Mouse (Mus musculus): ENCODE measurements around the gene Vps41.

The Vps41 gene

DNA sequence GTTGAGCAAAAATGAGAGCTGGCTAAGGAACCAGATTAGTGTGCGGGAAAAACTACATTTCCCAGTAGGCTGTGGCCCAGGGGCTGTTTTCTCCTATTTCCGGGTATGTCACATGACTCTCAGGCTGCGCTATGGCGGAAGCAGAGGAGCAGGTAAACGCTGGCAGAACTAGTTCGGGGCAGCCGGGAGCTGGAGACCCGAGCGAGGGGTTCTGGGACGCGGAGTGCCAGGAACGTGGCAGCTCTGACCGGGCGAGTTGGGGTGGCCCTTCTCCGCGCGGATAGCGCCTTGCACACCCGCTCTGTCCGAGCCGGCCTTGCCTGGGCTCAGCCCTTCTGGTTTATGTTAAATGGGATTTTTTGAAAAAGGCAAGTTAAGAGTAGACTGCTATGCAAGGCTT, at the start of gene Vps41:
TSS of gene Vps41 (plus strand) at position 102 of the 400 bp plus-strand sequence.
- DNase-seq (ENCODE audit: extremely low read depth, low read depth): peak; percentile 70

DNA sequence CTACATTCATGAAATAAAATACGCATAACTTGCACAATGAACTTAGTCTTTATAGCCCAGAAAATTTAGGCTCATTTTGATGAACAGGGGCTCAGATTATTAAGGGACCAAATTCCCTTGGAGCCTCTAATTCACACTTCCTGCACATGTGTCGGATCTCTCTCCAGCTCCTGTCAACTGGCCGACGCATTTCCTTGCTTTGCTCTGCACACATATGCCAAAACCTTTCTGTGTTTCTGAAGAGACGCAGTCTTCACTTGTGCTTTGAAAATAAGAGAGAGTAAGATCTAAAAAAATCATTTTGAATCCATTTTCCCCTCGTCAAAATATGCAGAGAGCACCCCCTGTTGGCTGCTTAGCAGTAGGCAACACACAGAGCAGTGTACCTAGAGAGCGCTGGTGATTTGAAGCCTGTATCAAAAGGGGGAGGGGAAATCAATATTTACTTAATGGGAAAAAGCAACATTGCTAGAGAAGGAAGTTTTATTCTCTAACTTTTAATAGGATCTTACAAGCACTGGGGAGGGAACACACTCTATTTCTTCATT, 18.5 kb upstream of the Vps41 start:
- DNase-seq (ENCODE audit: extremely low read depth, low read depth): no peak

DNA sequence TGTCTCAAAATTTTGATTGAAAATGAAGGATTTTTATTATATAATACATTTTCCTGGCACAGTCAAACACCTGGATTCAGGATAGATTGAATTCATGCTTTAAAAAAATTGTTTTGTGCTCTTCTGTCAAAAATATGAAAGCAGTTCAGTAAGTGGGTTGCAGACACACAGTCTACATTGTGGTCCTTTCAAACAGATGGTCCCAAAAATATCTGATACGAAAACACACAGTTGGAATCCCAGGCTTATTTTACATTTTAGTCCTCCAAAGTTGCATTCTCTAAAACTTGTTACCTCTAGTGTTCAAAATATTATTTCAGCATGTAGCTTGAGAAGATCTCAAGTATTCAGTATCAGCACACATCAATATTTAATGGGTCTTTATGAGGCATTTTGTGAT, 5.4 kb upstream of the Vps41 start:
- DNase-seq (ENCODE audit: extremely low read depth, low read depth): no peak

DNA sequence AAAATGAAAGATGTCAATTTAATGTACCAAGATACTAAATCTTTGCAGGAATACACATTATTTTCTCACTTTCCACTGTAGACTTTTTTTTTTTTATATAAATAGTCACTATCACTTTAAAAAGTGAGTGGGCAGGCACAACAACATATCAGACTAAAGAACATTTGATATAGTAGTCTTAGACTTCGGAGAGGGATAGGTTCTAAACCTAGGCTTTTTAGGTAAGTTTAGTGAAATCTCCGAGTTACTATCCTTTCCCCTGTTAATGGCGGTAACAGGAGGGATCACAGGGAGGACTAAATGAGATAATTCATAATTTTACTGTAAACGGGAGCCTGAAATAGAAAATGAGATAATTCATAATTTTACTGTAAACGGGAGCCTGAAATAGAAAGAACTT, 379 bp upstream of the Vps41 start:
- no peak for DNase-seq (ENCODE audit: extremely low read depth, low read depth)

DNA sequence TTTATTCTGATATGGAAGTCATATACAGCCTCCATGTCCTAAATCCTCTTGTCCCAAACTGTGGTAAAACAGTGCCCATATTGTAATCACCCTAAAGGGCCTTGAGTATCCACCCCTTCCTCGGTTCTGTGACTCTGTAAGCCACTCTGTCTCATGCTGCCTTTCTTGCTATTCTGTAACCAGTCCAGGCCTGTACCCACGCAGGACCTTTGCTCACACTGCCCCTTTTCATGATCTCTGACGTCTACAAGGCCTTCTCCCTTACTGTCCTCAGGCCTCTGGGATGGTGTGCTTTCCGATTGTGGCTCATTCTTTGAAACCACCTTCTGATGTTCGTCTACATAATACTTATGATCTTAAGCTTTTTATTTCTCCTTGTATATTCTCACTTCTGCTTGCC, 1.4 kb downstream of the Vps41 start:
- DNase-seq (ENCODE audit: extremely low read depth, low read depth): no peak

- DNase-seq (ENCODE audit: extremely low read depth, low read depth): no peak
Measured at GRCm38 (mm10) chr13:18730666-18731065, 13.6 kb downstream of the Vps41 start.

DNA sequence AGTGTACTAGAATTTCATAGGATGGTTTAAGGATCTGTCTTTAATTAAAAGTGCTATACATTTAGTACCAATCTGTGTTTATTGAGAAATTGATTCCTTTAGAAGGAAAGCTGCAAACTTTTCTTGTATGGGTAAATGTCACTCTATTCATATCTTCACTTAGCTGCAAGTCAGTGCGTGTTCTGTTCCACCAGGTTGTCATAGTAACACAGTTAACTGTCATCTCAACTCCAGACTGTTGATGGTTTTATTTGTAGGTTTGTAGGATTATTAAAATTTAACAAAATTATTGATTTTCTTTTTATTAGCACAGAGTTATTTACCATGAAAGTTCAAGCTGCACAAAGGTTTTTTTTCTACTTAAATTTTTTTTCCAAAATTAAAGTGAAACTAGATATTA, 19.5 kb downstream of the Vps41 start:
- DNase-seq (ENCODE audit: extremely low read depth, low read depth): no peak

DNA sequence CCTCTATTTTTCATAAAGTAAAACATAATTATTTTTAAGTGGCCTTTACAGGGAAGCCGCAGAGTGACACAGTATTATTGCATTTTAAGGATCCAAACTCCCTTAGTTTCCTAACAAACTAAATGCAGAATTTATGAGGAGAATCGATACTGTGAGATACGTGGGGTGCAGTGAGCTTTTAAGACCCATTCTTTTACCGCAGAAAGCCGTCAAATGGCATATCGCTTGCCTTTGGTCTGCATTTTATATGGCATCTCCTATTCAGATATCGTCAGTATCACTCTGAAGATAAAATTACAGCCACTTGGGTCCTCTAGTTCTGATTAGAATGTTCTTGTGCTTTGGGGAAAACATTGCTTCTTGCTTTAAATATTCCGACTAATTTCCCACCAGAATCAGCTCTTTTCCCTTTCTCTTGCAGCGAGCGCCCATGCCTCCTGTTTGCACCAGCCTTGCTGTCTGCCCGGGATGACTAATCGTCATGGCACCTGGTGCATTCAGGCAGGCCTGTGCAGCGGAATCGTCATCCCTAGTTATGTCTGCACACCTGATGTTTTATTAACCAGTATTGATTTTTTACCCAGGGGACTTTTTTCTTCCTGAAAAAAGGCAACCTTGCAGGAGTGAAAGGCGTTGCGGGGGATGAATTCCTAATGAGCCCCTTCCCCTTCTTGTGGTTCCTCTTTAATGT, 26.6 kb downstream of the Vps41 start:
- no peak for DNase-seq (ENCODE audit: extremely low read depth, low read depth)

- no peak for DNase-seq (ENCODE audit: extremely low read depth, low read depth)
Measured at GRCm38 (mm10) chr13:18744266-18744652, 27.2 kb downstream of the Vps41 start.

DNA sequence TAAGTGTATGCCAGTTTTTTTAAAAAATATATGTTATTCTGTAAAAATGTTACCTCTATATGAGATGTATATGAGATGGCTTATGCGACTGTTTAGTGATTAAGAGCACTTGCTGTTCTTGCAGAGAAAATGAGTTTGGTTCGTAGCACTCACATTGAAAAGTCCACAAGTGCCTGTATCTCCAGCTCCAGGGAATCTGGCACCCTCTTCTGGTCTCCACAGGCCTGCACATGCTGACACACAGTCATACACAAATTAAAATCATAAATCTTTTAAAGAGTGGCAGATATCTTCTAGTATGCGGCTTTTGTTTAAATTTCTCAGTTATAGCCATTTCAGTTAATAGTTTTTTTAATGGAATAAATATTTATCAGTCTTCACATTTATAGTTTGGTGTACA, 40.9 kb downstream of the Vps41 start:
- no peak for DNase-seq (ENCODE audit: extremely low read depth, low read depth)

- DNase-seq (ENCODE audit: extremely low read depth, low read depth): no peak
Measured at GRCm38 (mm10) chr13:18759361-18760056, 42.4 kb downstream of the Vps41 start.

DNA sequence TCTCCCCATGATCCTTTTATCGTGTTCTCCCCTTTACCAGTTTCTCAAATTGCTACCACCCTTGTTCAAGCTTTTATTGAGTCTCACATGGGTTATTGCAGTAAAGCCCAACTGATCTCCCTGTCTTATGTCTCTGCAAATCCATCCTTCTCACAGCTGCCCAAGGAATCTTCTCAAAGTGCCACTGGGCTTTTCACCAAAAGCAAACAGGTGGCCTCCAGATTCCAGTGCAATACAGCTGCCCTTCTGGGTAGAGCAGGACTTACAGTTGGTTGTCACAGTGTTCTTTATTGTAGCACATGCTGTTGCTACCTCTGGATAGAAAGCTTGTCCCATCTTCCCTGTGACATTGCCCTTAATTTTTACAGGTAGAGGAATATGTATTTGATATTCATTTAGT, 44.4 kb downstream of the Vps41 start:
- no peak for DNase-seq (ENCODE audit: extremely low read depth, low read depth)

GRCm38 (mm10) chr13:18767893-18768292, 50.8 kb downstream of the Vps41 start:
- DNase-seq (ENCODE audit: extremely low read depth, low read depth): no peak

DNA sequence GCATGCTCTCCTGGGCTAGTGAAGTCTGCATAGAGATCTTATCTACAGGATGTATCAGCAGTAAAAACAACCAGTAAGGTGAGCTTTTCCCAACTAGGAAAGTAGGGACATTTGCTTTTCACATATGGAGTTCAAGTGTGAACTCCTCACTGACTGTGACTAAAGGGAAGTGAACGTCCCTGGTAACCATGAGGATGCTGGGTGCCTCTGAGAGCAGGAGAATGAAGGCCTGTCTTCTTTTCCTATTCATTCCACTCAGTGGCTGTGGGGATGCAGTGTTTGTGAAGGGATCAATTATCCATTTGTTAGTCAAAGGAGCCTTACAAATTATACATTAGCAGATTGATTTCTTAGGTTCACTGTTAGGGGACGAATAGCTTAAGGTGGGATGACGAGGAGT, 51.4 kb downstream of the Vps41 start:
- no peak for DNase-seq (ENCODE audit: extremely low read depth, low read depth)

DNA sequence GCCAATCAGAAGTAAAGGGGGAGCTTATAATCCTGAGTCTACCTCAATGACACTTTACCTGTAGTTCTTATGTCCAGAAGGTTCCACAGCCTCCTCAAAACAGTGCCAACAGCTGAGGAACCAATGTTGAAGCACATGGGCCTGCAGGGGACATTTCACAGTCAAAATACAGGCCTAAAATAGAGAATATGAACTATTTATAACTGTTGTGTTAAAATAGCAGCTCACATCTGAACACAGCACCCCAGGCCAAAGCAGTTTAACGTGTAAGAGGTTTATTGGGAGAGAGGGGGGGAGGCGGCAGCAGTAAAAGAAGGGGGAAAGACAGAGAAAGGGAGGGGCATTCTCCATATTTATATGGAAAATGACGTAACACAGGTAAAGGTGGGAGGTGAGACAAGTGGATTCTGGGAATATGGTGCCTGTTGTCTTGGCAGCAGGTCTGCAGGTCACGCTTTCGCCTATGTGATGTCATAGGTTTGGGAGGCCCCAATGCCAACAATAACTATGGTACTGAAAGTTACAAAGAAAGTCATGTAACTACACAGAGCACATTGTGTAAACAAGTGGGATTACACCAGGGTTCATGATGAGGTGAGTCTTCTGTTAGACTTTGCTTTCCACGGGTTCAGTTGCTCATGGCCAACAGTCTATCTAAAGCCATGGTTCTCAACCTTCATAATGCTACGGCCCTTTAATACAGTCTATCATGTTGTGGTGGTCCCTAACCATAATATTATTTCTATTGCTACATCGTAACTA, 56.5 kb downstream of the Vps41 start:
- no peak for DNase-seq (ENCODE audit: extremely low read depth, low read depth)

DNA sequence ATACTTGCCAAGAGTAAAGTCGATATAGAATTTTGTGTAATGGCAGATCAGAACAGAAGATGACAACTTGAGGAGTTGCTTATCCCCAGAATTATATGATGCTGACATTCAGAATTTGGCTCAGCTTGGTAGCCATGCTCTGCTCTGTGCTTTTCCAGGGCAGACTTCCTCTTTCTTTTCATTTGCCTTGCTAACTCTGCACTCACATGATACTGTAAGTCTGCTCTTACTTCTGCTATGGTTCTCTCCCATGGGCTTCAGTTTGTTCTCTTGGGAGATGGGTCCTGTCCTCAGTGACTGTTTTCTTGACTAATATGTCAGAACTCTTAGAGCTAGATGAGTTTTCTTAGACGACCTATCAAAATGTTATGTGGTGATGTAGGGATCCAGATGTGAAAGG, 64.2 kb downstream of the Vps41 start:
- peak; percentile 33 for DNase-seq (ENCODE audit: extremely low read depth, low read depth)

DNA sequence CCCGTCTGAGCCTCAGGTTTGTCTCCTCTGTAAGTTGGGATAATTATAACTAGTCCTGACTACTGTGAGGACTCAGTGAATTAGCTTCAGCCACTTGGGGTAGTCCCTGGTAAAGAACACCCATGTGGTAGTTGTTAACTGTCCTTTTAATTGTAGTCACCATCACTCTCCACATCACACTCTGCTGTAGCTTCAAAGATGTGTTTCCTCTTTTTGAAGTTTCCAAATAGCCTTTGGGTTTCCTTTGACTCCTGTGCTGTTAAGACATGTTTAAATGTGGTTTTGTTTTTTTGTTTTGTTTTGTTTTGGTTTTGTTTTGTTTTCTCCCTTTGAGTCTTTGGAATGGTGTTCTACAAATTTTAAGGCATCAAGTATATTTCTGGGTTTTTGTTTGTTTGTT, 68.6 kb downstream of the Vps41 start:
- DNase-seq (ENCODE audit: extremely low read depth, low read depth): no peak

- DNase-seq (ENCODE audit: extremely low read depth, low read depth): no peak
Measured at GRCm38 (mm10) chr13:18788040-18788439, 71.0 kb downstream of the Vps41 start.

- DNase-seq (ENCODE audit: extremely low read depth, low read depth): no peak
Measured at GRCm38 (mm10) chr13:18788689-18789088, 71.6 kb downstream of the Vps41 start.

- DNase-seq (ENCODE audit: extremely low read depth, low read depth): no peak
Measured at GRCm38 (mm10) chr13:18789662-18790061, 72.6 kb downstream of the Vps41 start.

GRCm38 (mm10) chr13:18790086-18790485, 73.0 kb downstream of the Vps41 start:
- DNase-seq (ENCODE audit: extremely low read depth, low read depth): no peak

- DNase-seq (ENCODE audit: extremely low read depth, low read depth): no peak
Measured at GRCm38 (mm10) chr13:18791314-18791713, 74.2 kb downstream of the Vps41 start.

All from MEL-GATA-1-ER (cell line).